Mouse (Mus musculus) embryonic facial prominence, embryonic 14.5 days (tissue): ENCODE data around the gene Cdx4. TPM values are rescaled to one million over a fixed set of nuclear protein-coding genes. Genes with fewer than 3 reads are reported as not detected.

Source experiments
- ATAC-seq: fragments of 200-750 bp; cut with Nextera tagmentation; 2 replicates; pipeline ENCODE4 v1.8.0; 2017; ENCODE audit warnings: low read depth, moderate number of reproducible peaks, moderate TSS enrichment
- DNase-seq: peaks from one replicate; pipeline ENCODE4 v3.0.0-alpha.2; 2015; ENCODE audit warnings: low spot score
- H3K27ac ChIP-seq: fragments of 300-500 bp; sonication (generic); replicated peaks from 2 replicates; pipeline ENCODE4 v1.5.1; 2014; ENCODE audit warnings: low read depth, mild to moderate bottlenecking, low read length, moderate library complexity
- H3K27me3 ChIP-seq: fragments of 300-500 bp; sonication (generic); replicated peaks from 2 replicates; pipeline ENCODE4 v1.6.1; 2014; ENCODE audit warnings: low read length; ENCODE audit not compliant: control insufficient read depth, insufficient read depth
- H3K36me3 ChIP-seq: fragments of 300-500 bp; sonication (generic); 2 replicates; pipeline ENCODE4 v1.6.1; 2014; ENCODE audit warnings: low read length, mixed read lengths; ENCODE audit not compliant: control insufficient read depth, insufficient read depth
- H3K4me1 ChIP-seq: fragments of 300-500 bp; sonication (generic); 2 replicates; pipeline ENCODE4 v1.6.1; 2014; ENCODE audit warnings: antibody characterized with exemption, low read length; ENCODE audit not compliant: control insufficient read depth, insufficient read depth
- H3K4me2 ChIP-seq: fragments of 300-500 bp; sonication (generic); 2 replicates; pipeline ENCODE4 v1.6.1; 2014; ENCODE audit warnings: low read depth, mild to moderate bottlenecking, low read length, moderate library complexity, mixed read lengths
- H3K4me3 ChIP-seq: fragments of 300-500 bp; sonication (generic); 2 replicates; pipeline ENCODE4 v1.5.1; 2014; ENCODE audit warnings: low read depth, mild to moderate bottlenecking, low read length
- H3K9ac ChIP-seq: fragments of 300-500 bp; sonication (generic); 2 replicates; pipeline ENCODE4 v1.6.1; 2014; ENCODE audit warnings: low read depth, mild to moderate bottlenecking, low read length, moderate library complexity, mixed read lengths
- H3K9me3 ChIP-seq: fragments of 300-500 bp; sonication (generic); 2 replicates; pipeline ENCODE4 v1.6.1; 2016; ENCODE audit warnings: low read length; ENCODE audit not compliant: control insufficient read depth
- WGBS: fragments of 180-500 bp; shearing (Covaris S2); extraction: QIAGEN DNeasy Blood & Tissue Kit; methylation state at CpG from one replicate; pipeline ENCODE4 v1.1.7; 2014; 5-methylcytosine and 5-hydroxymethylcytosine counted together
- polyA plus RNA-seq: library from polyadenylated mRNA; unstranded; fragments of >200 nt; fragmentation: Nextera tagmentation; extraction: Ambion mirVana; gene quantifications from 2 replicates; pipeline ENCODE4 v1.2.1, GENCODE M21; 2014

Gene Cdx4
- polyA plus RNA-seq, 1 experiment from 2014 or later, result not detected

GRCm38 (mm10) chrX:103366201-103366600 is 45.0 kb downstream of the Cdx4 start:
- Histone ChIP-seq H3K4me2 (no peak overlapping the region), H3K4me3 (no peak overlapping the region), H3K9me3 (no peaks in the 10 kb centered on the region), H3K27ac (no peak overlapping the region), H3K36me3 (no peaks in the 10 kb centered on the region), H3K9ac (no peak overlapping the region), H3K27me3 (peaks cover 5% of the 10 kb centered on the region; the same call in 1 of the 2 replicates), H3K4me1 (no peaks in the 10 kb centered on the region)
- ATAC-seq (no peak), DNase-seq (no peak)
- WGBS, result 56% methylated on average over 5 of the region's 5 CpGs

DNA sequence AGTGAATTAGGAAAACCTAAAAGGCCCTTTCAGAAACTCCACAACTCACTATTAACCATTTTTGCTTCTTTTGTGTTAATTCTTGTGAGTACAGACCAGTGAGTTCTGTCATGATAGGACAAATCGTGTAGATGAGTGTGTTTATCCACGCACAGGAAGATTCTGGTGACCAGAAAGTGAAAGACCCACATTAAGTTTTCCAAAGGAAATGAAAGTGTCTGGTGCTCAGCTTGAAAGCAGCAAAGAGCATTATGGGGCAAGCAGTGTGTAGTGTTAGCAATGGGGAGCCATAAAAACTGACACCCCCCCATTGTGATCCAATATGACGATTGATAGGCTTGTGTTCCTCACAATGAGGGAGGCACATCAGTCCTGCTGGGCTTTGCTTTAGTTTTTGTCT is 47.5 kb downstream of the Cdx4 start:
- WGBS, result 86% methylated on average over 3 of the region's 3 CpGs
- H3K4me3 ChIP-seq, result no peak overlapping the region
- H3K36me3 ChIP-seq, result no peaks in the 10 kb centered on the region
- H3K27me3 ChIP-seq, result peaks cover 8% of the 10 kb centered on the region
- H3K27ac ChIP-seq, result no peak overlapping the region
- no peak for DNase-seq
- no peaks in the 10 kb centered on the region for H3K9me3 ChIP-seq
- H3K9ac ChIP-seq, result no peak overlapping the region
- no peaks in the 10 kb centered on the region for H3K4me1 ChIP-seq
- H3K4me2 ChIP-seq, result no peak overlapping the region
- ATAC-seq, result no peak

DNA sequence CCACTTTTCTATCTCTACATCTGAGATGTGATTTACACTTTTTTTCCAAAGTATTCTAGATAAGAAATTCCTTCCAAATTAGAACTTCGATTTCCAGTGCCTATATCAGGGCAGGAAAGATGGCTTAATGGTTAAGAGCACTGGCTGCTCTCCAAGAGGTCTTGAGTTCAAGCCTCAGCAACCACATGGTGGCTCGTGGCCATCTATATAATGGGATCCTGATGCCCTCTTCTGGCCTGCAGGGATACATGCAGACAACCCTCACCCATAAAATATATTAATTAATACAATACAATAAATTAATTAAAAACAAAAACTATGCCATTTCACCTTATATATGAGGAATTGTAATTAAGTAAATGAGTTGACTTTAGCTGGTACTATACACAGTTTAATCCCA is 50.0 kb downstream of the Cdx4 start:
- Histone ChIP-seq H3K9ac (no peak overlapping the region), H3K27ac (no peak overlapping the region), H3K4me2 (no peak overlapping the region), H3K36me3 (no peaks in the 10 kb centered on the region), H3K27me3 (peaks cover 8% of the 10 kb centered on the region), H3K9me3 (no peaks in the 10 kb centered on the region), H3K4me3 (no peak overlapping the region), H3K4me1 (no peaks in the 10 kb centered on the region)
- no peak for DNase-seq
- ATAC-seq, result no peak
- 66% methylated on average over 2 of the region's 2 CpGs for WGBS

- no peaks in the 10 kb centered on the region for H3K36me3 ChIP-seq
- no peak overlapping the region for H3K9ac ChIP-seq
- no peak overlapping the region for H3K4me3 ChIP-seq
- WGBS, result 46% methylated on average over 2 of the region's 2 CpGs
- H3K4me2 ChIP-seq, result no peak overlapping the region
- no peaks in the 10 kb centered on the region for H3K4me1 ChIP-seq
- peaks cover 8% of the 10 kb centered on the region for H3K27me3 ChIP-seq
- no peak overlapping the region for H3K27ac ChIP-seq
- ATAC-seq, result no peak
- DNase-seq, result peak; percentile 7
- H3K9me3 ChIP-seq, result no peaks in the 10 kb centered on the region
These were observed 50.4 kb downstream of the Cdx4 start for GRCm38 (mm10) chrX:103371627-103372026.

GRCm38 (mm10) chrX:103374250-103374649 is 53.1 kb downstream of the Cdx4 start:
- DNase-seq (peak; percentile 8), ATAC-seq (no peak)
- no peaks in the 10 kb centered on the region for H3K4me1 ChIP-seq
- H3K4me2 ChIP-seq, result no peak overlapping the region
- no peak overlapping the region for H3K9ac ChIP-seq
- H3K36me3 ChIP-seq, result no peaks in the 10 kb centered on the region
- H3K27ac ChIP-seq, result no peak overlapping the region
- no peaks in the 10 kb centered on the region for H3K9me3 ChIP-seq
- no peak overlapping the region for H3K4me3 ChIP-seq
- peaks cover 11% of the 10 kb centered on the region for H3K27me3 ChIP-seq
- 58% methylated on average over 5 of the region's 5 CpGs for WGBS

Other genes starting within 250 kb of the Cdx4 start
- gene Nap1l2, start 134.8 kb upstream of the Cdx4 start, polyA plus RNA-seq, result 2.3 and 3.3 TPM in 2 replicates
- gene Chic1, start 35.1 kb downstream of the Cdx4 start, polyA plus RNA-seq, result 2.0 and 2.8 TPM in 2 replicates
- gene Tsx, start 93.1 kb downstream of the Cdx4 start, polyA plus RNA-seq, result 0.35 and 0.65 TPM in 2 replicates
- gene Gm26992, start 100.6 kb downstream of the Cdx4 start, polyA plus RNA-seq, result not detected in 2 replicates